Mouse (Mus musculus) common myeloid progenitor, adult 5-6 weeks (primary cell): ENCODE results near the gene Gm648. TPM values are rescaled to one million over a fixed set of nuclear protein-coding genes. Genes with fewer than 3 reads are reported as not detected.
"Not testable (repeated sequence)": the region's sequence is repeated elsewhere in the genome, so short reads cannot be mapped to it uniquely, and the experiment has no call there.

Experiments
- ATAC-seq: replicated peaks from 2 replicates; pipeline ENCODE4 v1.8.0; 2016; ENCODE audit warnings: low read depth, mild to moderate bottlenecking, moderate TSS enrichment, inconsistent platforms; ENCODE audit not compliant: poor library complexity, severe bottlenecking
- total RNA-seq: library from RNA; stranded (forward); fragments of 200-1000, 187-1606 nt; gene quantifications from 2 replicates; pipeline ENCODE4 v1.2.3, GENCODE M21; 2017

Gm648 gene
- not detected in 2 replicates for total RNA-seq

DNA sequence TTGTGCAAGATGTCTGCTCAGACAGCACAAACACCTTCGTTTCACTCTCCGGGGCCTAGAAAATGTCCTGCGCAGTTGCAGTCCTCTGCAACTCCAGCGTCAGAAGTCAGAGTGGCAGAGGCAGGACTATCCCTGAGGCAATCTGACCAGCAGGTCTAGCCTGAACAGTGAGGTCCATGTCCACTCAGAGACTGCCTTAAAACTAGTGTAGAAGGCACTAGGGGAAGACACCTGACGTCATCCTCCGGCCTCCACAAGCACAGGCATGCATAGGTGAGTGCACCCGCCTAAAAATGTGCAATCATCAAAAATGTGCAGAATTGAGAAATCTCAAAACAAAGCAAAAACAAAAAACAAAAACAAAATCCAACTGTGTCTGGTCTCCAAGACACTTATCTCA, at the start of gene Gm648:
Gene Gm648, minus strand, starts transcription at position 101 of the 400 bp plus-strand sequence.
- ATAC-seq, result no peak

DNA sequence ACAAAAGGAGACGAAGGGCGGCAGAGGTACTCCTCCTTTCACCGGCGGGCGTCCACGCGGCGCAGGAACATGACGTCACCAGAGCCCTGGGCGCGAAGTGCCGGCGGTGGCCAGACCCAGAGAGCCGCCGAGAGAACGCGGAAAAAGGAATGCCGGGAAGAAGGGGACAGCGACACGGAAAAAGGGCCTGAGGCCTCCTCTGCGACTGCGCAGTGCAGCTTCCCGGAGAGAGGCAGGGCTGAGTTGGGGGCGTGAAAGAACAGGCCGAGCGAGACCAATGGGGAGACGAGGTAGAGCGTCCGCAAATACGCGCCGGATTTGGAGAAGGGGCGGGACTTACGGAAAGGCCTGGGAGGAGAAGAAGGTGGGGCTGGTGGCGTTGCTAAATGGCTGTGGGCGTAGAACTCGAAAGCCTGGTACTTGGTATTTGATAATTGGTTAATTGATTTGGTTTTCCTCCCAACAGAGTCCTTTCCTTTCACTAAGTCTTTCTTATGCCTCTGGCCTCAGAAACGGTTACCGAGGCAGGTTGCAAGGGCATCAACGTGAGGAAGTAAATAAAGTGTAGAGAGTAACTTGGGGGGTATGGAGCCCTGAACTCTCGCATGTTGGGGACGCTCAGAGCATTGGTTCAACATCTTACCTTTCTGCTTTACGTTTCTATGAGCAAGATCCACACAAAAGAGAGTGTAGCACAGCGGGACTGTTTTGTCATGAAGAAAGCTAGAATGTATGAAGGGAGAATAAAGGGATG, 48.7 kb upstream of the Gm648 start, which contains the start of gene Mmgt1:
Gene Mmgt1, minus strand, starts transcription at position 183 of the 754 bp plus-strand sequence.
- ATAC-seq, result peak; percentile 98

DNA sequence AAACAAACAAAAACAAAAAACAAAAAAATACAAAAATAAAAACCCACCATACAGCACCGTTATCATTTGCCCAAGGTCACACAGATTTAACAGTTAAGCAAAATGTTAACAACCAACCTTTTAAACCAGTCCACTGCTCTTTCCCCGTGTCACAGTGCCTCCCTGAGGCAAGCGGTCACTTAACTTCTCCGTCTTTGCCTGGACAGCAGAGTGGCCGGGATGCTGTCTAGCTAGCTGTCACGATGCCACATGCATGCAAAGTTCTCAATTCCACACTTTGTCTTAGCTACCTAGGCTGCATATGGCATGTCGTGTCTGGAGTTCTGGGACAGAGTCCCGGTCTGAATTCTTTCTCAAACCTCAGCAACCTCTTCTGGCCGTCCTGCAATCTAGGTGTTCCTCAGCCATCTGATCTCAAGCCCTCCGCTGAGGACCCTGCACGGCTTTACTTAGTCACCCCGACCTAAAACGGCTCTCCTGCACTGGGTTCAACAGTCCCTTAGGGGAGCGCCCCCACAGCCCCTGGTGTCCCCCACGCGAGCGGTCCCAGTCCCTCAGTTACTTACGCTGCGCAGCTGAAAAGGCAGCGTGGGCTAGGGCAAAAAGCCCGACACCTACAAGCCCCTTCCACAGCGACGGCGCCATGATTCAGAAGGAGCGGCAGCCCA, 47.9 kb upstream of the Gm648 start:
- ATAC-seq, result peak; percentile 33

DNA sequence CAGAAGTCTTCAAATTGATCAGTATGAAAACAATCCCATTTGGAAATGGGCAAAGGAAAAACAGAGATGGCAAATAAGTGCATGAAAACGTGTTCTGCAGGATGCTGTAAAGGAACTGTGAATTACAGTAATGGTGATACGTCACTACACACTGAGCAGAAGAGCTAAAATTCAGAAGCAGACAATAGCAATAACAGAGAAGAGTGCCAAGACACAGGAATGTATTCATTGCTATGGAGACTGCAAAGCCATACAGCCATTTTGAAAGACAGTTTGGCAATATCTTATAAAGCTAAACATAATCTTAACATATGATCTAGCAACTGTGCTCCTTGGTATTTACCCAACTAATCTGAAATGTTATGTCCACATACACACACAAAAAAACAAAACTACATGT, 28.8 kb upstream of the Gm648 start:
- no peak for ATAC-seq

DNA sequence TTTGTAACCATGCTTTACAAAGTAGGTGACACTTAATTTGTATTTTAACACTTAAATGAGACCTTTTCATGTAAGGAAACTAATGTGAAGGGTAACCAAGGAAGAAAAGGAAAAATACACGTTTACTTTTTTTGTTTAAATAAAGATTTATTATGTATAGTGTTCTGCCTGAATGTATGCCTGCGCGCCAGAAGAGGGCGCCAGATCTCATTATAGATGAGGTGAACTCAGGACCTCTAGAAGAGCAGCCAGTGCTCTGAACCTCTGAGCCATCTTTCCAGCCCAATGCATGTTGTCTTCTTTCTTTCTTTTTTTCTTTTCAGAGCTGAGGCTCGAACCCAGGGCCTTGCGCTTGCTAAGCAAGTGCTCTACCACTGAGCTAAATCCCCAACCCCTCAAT, 23.1 kb upstream of the Gm648 start:
- ATAC-seq, result 0 out of 2 replicates have a peak, but pooled peaks have one; percentile 47

DNA sequence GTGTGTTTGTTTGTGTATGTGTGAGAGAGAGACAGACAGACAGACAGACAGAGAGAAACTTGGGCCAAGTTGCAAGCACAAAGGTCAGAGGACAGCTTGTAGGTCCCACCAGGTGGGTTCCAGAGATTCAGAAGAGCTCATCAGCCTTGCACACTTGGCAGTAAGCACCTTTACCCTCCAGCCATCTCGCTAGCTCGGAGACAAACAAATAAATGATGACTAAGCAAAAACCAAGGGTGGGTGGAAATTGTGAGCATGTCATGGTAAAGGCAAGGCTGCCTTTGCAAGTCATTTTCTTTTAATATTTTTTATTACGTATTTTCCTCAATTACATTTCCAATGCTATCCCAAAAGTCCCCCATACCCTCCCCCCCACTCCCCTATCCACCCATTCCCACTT, 4.2 kb upstream of the Gm648 start:
- no peak for ATAC-seq

DNA sequence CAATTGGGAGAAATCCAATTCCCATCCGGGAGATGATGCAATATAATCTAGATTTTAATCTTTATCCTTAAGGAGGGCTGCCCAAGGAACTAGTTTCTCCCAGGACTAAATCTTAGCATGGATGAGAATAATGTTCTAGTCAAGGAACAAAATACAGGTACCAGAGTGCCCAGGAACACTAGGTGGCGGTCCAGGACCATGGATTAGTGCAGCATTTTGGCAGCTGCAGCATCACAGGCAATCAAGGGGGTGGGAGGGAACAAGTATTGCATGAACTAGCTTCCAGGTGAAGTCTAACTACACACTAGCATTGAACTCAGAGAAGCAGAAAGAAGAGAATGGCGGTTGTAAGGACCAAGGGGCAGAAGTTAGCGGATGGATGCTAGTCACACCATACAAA, 12.2 kb downstream of the Gm648 start:
- ATAC-seq, result no peak

DNA sequence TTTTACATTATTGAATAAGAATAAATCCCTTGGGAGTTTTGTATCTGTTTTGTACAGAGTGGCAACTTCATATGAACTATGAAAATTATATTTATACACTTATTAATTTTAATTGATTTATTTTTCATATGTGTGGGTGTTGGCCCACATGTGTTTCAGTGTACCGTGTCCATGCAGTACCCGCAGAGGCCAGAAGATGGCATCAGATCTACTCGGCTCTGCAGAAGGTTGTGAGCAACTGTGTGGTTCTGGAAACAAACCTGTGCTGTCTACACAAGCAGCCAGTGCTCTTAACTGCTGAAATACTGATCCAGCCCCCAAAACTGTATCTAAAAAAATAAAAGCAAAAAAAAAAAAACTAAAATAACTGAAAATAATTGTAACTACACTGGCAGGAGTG, 18.1 kb downstream of the Gm648 start:
- peak; percentile 79 for ATAC-seq

DNA sequence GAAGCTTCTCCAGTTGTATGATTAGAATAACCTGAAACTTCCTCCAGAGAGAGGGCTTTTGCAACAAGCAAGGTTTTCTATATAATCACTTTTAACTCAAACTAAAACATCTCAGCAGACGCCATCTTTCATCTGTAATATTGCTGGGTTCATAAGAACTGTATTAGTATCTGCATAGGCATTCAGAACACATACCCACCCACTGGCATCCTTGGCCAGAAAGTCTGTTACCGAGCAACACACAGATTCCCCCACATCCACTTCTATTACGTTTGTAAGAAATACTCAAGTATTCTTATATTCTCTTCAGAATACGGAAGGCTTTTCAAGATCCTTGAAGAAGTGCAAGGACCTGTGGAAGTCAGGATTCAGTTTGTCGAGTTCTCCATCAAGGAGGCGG, 25.0 kb downstream of the Gm648 start, which contains the start of gene Gm10477:
Gene Gm10477, plus strand, starts transcription at position 301 of the 400 bp plus-strand sequence.
- not testable (repeated sequence) for ATAC-seq

DNA sequence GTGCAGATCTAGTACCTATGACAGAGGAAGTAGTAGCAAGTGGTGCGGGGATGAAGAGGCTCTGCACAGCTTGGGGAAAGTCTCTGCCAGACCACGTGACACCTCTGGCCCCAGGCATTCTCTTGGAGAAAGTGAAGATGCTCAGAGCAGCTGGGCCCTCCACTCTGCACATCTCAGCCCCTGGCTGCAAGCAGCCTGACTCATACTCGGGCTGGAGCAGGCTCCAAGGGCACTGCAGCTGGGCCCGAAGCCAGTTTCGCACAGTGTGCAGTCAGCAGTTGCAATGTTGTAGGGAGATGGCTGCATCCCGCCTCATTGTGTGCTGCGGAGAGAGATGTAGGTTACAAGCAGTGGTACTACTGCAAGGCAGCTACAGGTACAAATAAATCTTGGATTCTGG, 52.2 kb downstream of the Gm648 start:
- no peak for ATAC-seq

Other genes starting within 250 kb of the Gm648 start
- gene Zfp449, start 203.2 kb downstream of the Gm648 start, total RNA-seq, result 2.4 and 3.1 TPM in 2 replicates
- gene Smim10l2a, start 175.0 kb downstream of the Gm648 start, total RNA-seq, result 2.6 and 2.8 TPM in 2 replicates
- gene Gm2174, start 101.6 kb downstream of the Gm648 start, total RNA-seq, result 111 and 209 TPM in 2 replicates
- gene Ints6l, start 94.7 kb downstream of the Gm648 start, total RNA-seq, result 71.6 and 77.2 TPM in 2 replicates
- not detected in 2 replicates for gene Gm10477, start 24.9 kb downstream of the Gm648 start, total RNA-seq
- gene Mmgt1, start 48.5 kb upstream of the Gm648 start, total RNA-seq, result 26.9 and 29.2 TPM in 2 replicates
- gene Slc9a6, start 60.2 kb upstream of the Gm648 start, total RNA-seq, result 5.3 and 12.1 TPM in 2 replicates
- 1.6 and 21.3 TPM in 2 replicates for gene Fhl1, start 182.2 kb upstream of the Gm648 start, total RNA-seq